Mouse (Mus musculus) MEL (cell line): ENCODE results near the gene Sorl1. TPM values are rescaled to one million over a fixed set of nuclear protein-coding genes. Genes with fewer than 3 reads are reported as not detected.

Experiments used
- DNase-seq: peaks from one replicate; pipeline ENCODE4 v3.0.0; 2011; ENCODE audit warnings: low read depth, low spot score
- H3K27ac ChIP-seq: 2 replicates; pipeline ENCODE4 v1.5.1; 2012; ENCODE audit warnings: low read depth, mild to moderate bottlenecking, control low read depth, low read length, moderate library complexity; ENCODE audit not compliant: control insufficient read depth
- H3K27me3 ChIP-seq, 2 experiments: fragments of 150-350 bp in 1 of 2; sonication (generic) in 1 of 2; 2 replicates each; pipeline ENCODE4 v1.6.1; 2012; ENCODE audit warnings: low read length in 2 of 2, mild to moderate bottlenecking in 2 of 2, improper control_type of control experiment in 1 of 2, moderate library complexity in 1 of 2; ENCODE audit not compliant: insufficient read depth in 2 of 2, control insufficient read depth in 1 of 2
- H3K36me3 ChIP-seq, 2 experiments: 2 replicates each; pipeline ENCODE4 v1.6.1; 2012 to 2014; ENCODE audit warnings: low read length in 2 of 2, improper control_type of control experiment in 1 of 2, inconsistent platforms in 1 of 2, mild to moderate bottlenecking in 1 of 2; ENCODE audit not compliant: insufficient read depth in 2 of 2, control insufficient read depth in 1 of 2
- H3K4me1 ChIP-seq, 2 experiments: fragments of 150-350 bp in 1 of 2; sonication (generic) in 1 of 2; 2 replicates each; pipeline ENCODE4 v1.6.1; 2012; ENCODE audit warnings: low read length in 2 of 2, improper control_type of control experiment in 1 of 2, mild to moderate bottlenecking in 1 of 2; ENCODE audit not compliant: insufficient read depth in 2 of 2, control insufficient read depth in 1 of 2
- H3K4me3 ChIP-seq, 2 experiments: fragments of 150-350 bp in 1 of 2; sonication (generic) in 1 of 2; 2 replicates each; pipeline ENCODE4 v1.5.1; 2012; ENCODE audit warnings: low read depth in 2 of 2, low read length in 2 of 2, mild to moderate bottlenecking in 2 of 2, moderate library complexity in 2 of 2, control low read depth in 1 of 2, improper control_type of control experiment in 1 of 2; ENCODE audit not compliant: control insufficient read depth in 1 of 2, insufficient read depth in 1 of 2
- H3K79me2 ChIP-seq: 2 replicates; pipeline ENCODE4 v1.6.1; 2012; ENCODE audit warnings: mild to moderate bottlenecking, low read length, moderate library complexity; ENCODE audit not compliant: control insufficient read depth, poor library complexity, insufficient read depth
- H3K9ac ChIP-seq: 2 replicates; pipeline ENCODE4 v1.6.1; 2012; ENCODE audit warnings: low read depth, mild to moderate bottlenecking, control low read depth, low read length, moderate library complexity; ENCODE audit not compliant: control insufficient read depth, poor library complexity, severe bottlenecking
- H3K9me3 ChIP-seq: fragments of 150-350 bp; sonication (generic); replicated peaks from 2 replicates; pipeline ENCODE4 v1.6.1; 2012; ENCODE audit warnings: mild to moderate bottlenecking, low read length, improper control_type of control experiment, moderate library complexity; ENCODE audit not compliant: insufficient read depth
- BHLHE40 ChIP-seq: IDR thresholded peaks from 2 replicates; pipeline ENCODE4 v1.6.1; 2012; ENCODE audit warnings: low read depth, mild to moderate bottlenecking, inconsistent platforms, low read length, improper control_type of control experiment, borderline replicate concordance
- CHD1 ChIP-seq: IDR thresholded peaks from 2 replicates; pipeline ENCODE4 v1.6.1; 2012; ENCODE audit warnings: low read depth, mild to moderate bottlenecking, inconsistent platforms, low read length, improper control_type of control experiment
- CHD2 ChIP-seq: IDR thresholded peaks from 2 replicates; pipeline ENCODE4 v1.6.1; 2011; ENCODE audit warnings: low read length, improper control_type of control experiment
- CTCF ChIP-seq, 3 experiments: IDR thresholded peaks in 2 of 3; conservative IDR thresholded peaks in 1 of 3; 2 replicates each; pipeline ENCODE4 v1.5.1; 2011 to 2012; ENCODE audit warnings: low read length in 3 of 3, low read depth in 2 of 3, mild to moderate bottlenecking in 2 of 3, improper control_type of control experiment in 1 of 3, inconsistent platforms in 1 of 3, mixed read lengths in 1 of 3, moderate library complexity in 1 of 3; ENCODE audit not compliant: control insufficient read depth in 1 of 3, insufficient read depth in 1 of 3, poor library complexity in 1 of 3, severe bottlenecking in 1 of 3
- E2F4 ChIP-seq: IDR thresholded peaks from 2 replicates; pipeline ENCODE4 v1.6.1; 2011; ENCODE audit warnings: low read depth, low read length, improper control_type of control experiment, borderline replicate concordance
- ELF1 ChIP-seq: IDR thresholded peaks from 2 replicates; pipeline ENCODE4 v1.6.1; 2014; ENCODE audit warnings: low read depth, mild to moderate bottlenecking, inconsistent platforms, low read length, improper control_type of control experiment, moderate library complexity
- EP300 ChIP-seq, 2 experiments: IDR thresholded peaks; 2 replicates each; pipeline ENCODE4 v1.6.1; 2011; ENCODE audit warnings: improper control_type of control experiment in 2 of 2, low read length in 2 of 2, low read depth in 1 of 2, mild to moderate bottlenecking in 1 of 2
- ETS1 ChIP-seq: IDR thresholded peaks from 2 replicates; pipeline ENCODE4 v1.6.1; 2012; ENCODE audit warnings: low read depth, mild to moderate bottlenecking, inconsistent platforms, low read length, improper control_type of control experiment, moderate library complexity
- GABPA ChIP-seq: IDR thresholded peaks from 2 replicates; pipeline ENCODE4 v1.6.1; 2012; ENCODE audit warnings: low read depth, mild to moderate bottlenecking, inconsistent platforms, low read length, improper control_type of control experiment, moderate library complexity
- GATA1 ChIP-seq: IDR thresholded peaks from 2 replicates; pipeline ENCODE4 v1.6.1; 2011; ENCODE audit warnings: low read depth, low read length, improper control_type of control experiment
- JUND ChIP-seq: IDR thresholded peaks from 2 replicates; pipeline ENCODE4 v1.6.1; 2011; ENCODE audit warnings: low read depth, mild to moderate bottlenecking, improper control_type of control experiment, low read length
- KAT2A ChIP-seq: conservative IDR thresholded peaks from 2 replicates; pipeline ENCODE4 v1.6.1; 2012; ENCODE audit warnings: low read depth, low read length, improper control_type of control experiment, inconsistent platforms
- MAX ChIP-seq: IDR thresholded peaks from 2 replicates; pipeline ENCODE4 v1.6.1; 2011; ENCODE audit warnings: low read length, improper control_type of control experiment
- MXI1 ChIP-seq: IDR thresholded peaks from 2 replicates; pipeline ENCODE4 v1.6.1; 2011; ENCODE audit warnings: mild to moderate bottlenecking, low read depth, low read length, improper control_type of control experiment
- MYC ChIP-seq: IDR thresholded peaks from 2 replicates; pipeline ENCODE4 v1.6.1; 2011; ENCODE audit warnings: low read depth, mild to moderate bottlenecking, low read length, improper control_type of control experiment, moderate library complexity
- NELFE ChIP-seq: IDR thresholded peaks from 2 replicates; pipeline ENCODE4 v1.6.1; 2011; ENCODE audit warnings: low read depth, low read length, improper control_type of control experiment
- NRF1 ChIP-seq: IDR thresholded peaks from 2 replicates; pipeline ENCODE4 v1.6.1; 2014; ENCODE audit warnings: low read depth, mild to moderate bottlenecking, inconsistent platforms, low read length, improper control_type of control experiment, moderate library complexity; ENCODE audit not compliant: poor library complexity, insufficient read depth, severe bottlenecking
- POLR2A ChIP-seq, 2 experiments: IDR thresholded peaks; 2 replicates each; pipeline ENCODE4 v1.6.1; 2011 to 2012; ENCODE audit warnings: low read length in 2 of 2, mild to moderate bottlenecking in 2 of 2, control low read depth in 1 of 2, improper control_type of control experiment in 1 of 2, low read depth in 1 of 2, moderate library complexity in 1 of 2; ENCODE audit not compliant: control insufficient read depth in 1 of 2, insufficient read depth in 1 of 2, poor library complexity in 1 of 2
- RCOR1 ChIP-seq: IDR thresholded peaks from 2 replicates; pipeline ENCODE4 v1.6.1; 2012; ENCODE audit warnings: low read depth, mild to moderate bottlenecking, inconsistent platforms, low read length, improper control_type of control experiment
- SIN3A ChIP-seq: IDR thresholded peaks from 2 replicates; pipeline ENCODE4 v1.6.1; 2012; ENCODE audit warnings: low read length, improper control_type of control experiment, inconsistent platforms
- TAL1 ChIP-seq: IDR thresholded peaks from 2 replicates; pipeline ENCODE4 v1.6.1; 2012; ENCODE audit warnings: mild to moderate bottlenecking, inconsistent platforms, low read length, moderate library complexity, mixed read lengths
- TBP ChIP-seq: IDR thresholded peaks from 2 replicates; pipeline ENCODE4 v1.8.0; 2011; ENCODE audit warnings: low read depth, low read length, improper control_type of control experiment
- TCF12 ChIP-seq: IDR thresholded peaks from 2 replicates; pipeline ENCODE4 v1.6.1; 2014; ENCODE audit warnings: low read depth, mild to moderate bottlenecking, inconsistent platforms, low read length, improper control_type of control experiment, moderate library complexity
- USF2 ChIP-seq, 2 experiments: IDR thresholded peaks; 2 replicates each; pipeline ENCODE4 v1.6.1; 2011 to 2012; ENCODE audit warnings: improper control_type of control experiment in 2 of 2, low read length in 2 of 2, borderline replicate concordance in 1 of 2, inconsistent platforms in 1 of 2, low read depth in 1 of 2, mild to moderate bottlenecking in 1 of 2; ENCODE audit not compliant: insufficient read depth in 1 of 2
- ZKSCAN1 ChIP-seq: IDR thresholded peaks from 2 replicates; pipeline ENCODE4 v1.6.1; 2012; ENCODE audit warnings: low read depth, mild to moderate bottlenecking, inconsistent platforms, low read length, improper control_type of control experiment, moderate library complexity
- ZNF384 ChIP-seq: IDR thresholded peaks from 2 replicates; pipeline ENCODE4 v1.6.1; 2012; ENCODE audit warnings: low read depth, mild to moderate bottlenecking, inconsistent platforms, low read length, improper control_type of control experiment
- polyA plus RNA-seq, 2 experiments: library from polyadenylated mRNA; stranded (reverse) in 1 of 2; unstranded in 1 of 2; fragments of >175 nt in 1 of 2; fragments of >200 nt in 1 of 2; gene quantifications; 2 replicates each; pipeline versions ENCODE4 v1.2.1 to v1.2.4; 2012; ENCODE audit warnings: low replicate concordance in 2 of 2, low read depth in 1 of 2; ENCODE audit not compliant: insufficient read length in 2 of 2, insufficient read depth in 1 of 2, missing spikeins in 1 of 2
- total RNA-seq: library from RNA; depleted of rRNA; stranded (reverse); fragments of 300-350 nt; gene quantifications from 2 replicates; pipeline ENCODE4 v1.2.3, GENCODE M21; 2012

The Sorl1 gene
- total and polyA plus RNA-seq, 3 experiments, result not detected

GRCm38 (mm10) chr9:42127983-42128382, 3.9 kb upstream of the Sorl1 start:
- Histone ChIP-seq H3K4me3 (no peak overlapping the region), H3K36me3 (no peaks in the 10 kb centered on the region), H3K27ac (no peak overlapping the region), H3K9me3 (no peaks in the 10 kb centered on the region), H3K9ac (no peak overlapping the region), H3K4me1 (no peaks in the 10 kb centered on the region), H3K27me3 (no peaks in the 10 kb centered on the region)
- DNase-seq, result no peak
- TF ChIP-seq USF2 (IDR thresholded peaks at IDR 0.05; ENCODE audit: borderline replicate concordance in 1 of 2, insufficient read depth in 1 of 2, low read depth in 1 of 2, low read length in 2 of 2), result no peak
- TF ChIP-seq KAT2A, result no peak
- TF ChIP-seq E2F4, result no peak
- no peak for TF ChIP-seq TCF12
- TF ChIP-seq NELFE, result no peak
- TF ChIP-seq TAL1, result no peak
- TF ChIP-seq MAX, result no peak
- TF ChIP-seq SIN3A, result no peak
- TF ChIP-seq, all 39 proteins: peak for 0
- H3K79me2 ChIP-seq, result no peaks in the 10 kb centered on the region

DNA sequence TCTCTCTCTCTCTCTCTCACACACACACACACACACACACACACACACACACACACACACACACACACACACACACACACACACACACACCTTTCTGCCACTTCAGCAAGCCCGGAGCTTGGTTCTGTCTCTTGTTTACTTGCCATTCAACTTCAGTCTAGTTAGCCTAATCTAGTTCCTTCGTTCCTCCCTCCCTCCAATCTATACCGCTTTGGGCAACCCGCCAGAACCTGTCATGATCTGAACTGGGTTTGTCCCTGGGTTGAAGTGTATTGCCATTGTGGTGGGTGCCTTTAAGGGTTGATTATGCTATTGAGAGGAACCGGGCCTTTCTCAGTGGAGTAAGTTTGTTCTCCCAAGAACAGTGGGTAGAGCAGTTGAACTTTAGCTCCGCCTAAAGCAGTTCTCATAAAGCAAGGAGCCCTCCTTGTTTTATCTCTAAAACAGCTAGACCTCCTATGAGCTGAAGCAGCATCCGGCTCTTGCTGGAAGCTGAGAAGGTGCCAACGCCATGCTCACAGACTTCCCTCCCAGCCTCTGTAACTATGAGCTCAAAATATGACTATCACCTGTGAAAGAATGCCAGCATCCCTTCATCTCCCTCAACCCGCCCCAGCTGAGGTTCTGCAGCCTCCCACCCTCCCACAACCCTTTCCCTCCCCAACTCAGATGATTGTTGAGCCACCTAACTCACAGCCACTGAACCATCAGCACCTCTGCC, 1.3 kb upstream of the Sorl1 start:
- Histone ChIP-seq H3K9me3 (no peaks in the 10 kb centered on the region), H3K4me1 (no peaks in the 10 kb centered on the region)

GRCm38 (mm10) chr9:42123204-42123603, 893 bp downstream of the Sorl1 start:
- no peak for TF ChIP-seq ELF1
- no peak for TF ChIP-seq KAT2A
- no peak for TF ChIP-seq ETS1
- no peak for TF ChIP-seq JUND
- TF ChIP-seq CTCF (IDR thresholded peaks at IDR 0.05 in 2 of 3, conservative IDR thresholded peaks at IDR 0.05 in 1 of 3; ENCODE audit: control insufficient read depth in 1 of 3, insufficient read depth in 1 of 3, low read depth in 2 of 3, low read length in 3 of 3, poor library complexity in 1 of 3, severe bottlenecking in 1 of 3), result no peak
- TF ChIP-seq CHD2, result no peak
- no peak for TF ChIP-seq RCOR1
- TF ChIP-seq POLR2A (IDR thresholded peaks at IDR 0.05; ENCODE audit: control insufficient read depth in 1 of 2, insufficient read depth in 1 of 2, low read depth in 1 of 2, low read length in 2 of 2, poor library complexity in 1 of 2), result no peak
- TF ChIP-seq NRF1, result no peak
- no peak for TF ChIP-seq GABPA
- no peak for TF ChIP-seq SIN3A
- no peak for TF ChIP-seq TAL1
- no peak for TF ChIP-seq TBP
- TF ChIP-seq EP300 (IDR thresholded peaks at IDR 0.05; ENCODE audit: low read depth in 1 of 2, low read length in 2 of 2), result no peak
- no peak for TF ChIP-seq ZKSCAN1
- no peak for TF ChIP-seq MXI1
- no peak for TF ChIP-seq MAX
- no peak for TF ChIP-seq ZNF384
- no peak for TF ChIP-seq CHD1
- no peaks in the 10 kb centered on the region for H3K9me3 ChIP-seq
- no peak overlapping the region for H3K4me3 ChIP-seq
- no peak overlapping the region for H3K9ac ChIP-seq
- H3K36me3 ChIP-seq, result no peaks in the 10 kb centered on the region
- no peaks in the 10 kb centered on the region for H3K79me2 ChIP-seq
- H3K27ac ChIP-seq, result no peak overlapping the region
- DNase-seq, result no peak
- H3K4me1 ChIP-seq, result no peaks in the 10 kb centered on the region
- H3K27me3 ChIP-seq, result no peaks in the 10 kb centered on the region

More for the DNA sequence above, 1.3 kb upstream of the Sorl1 start:
- H3K27ac ChIP-seq, result no peak overlapping the region
- TF ChIP-seq TAL1 (no peak), MYC (no peak), ZNF384 (no peak), NELFE (no peak), TBP (no peak), BHLHE40 (no peak), EP300 (IDR thresholded peaks at IDR 0.05; ENCODE audit: low read depth in 1 of 2, low read length in 2 of 2) (no peak), GATA1 (no peak)
- no peaks in the 10 kb centered on the region for H3K27me3 ChIP-seq
- no peaks in the 10 kb centered on the region for H3K79me2 ChIP-seq
- no peak overlapping the region for H3K9ac ChIP-seq
- H3K36me3 ChIP-seq, result no peaks in the 10 kb centered on the region
- no peak overlapping the region for H3K4me3 ChIP-seq
- no peak for DNase-seq
